In genomic region chr12:112743168-112743975, GRCm38 (mm10) we compare ENCODE assay signal across 8 mouse cellular contexts. TPM values are rescaled to one million over a fixed set of nuclear protein-coding genes. Genes with fewer than 3 reads are reported as not detected.
DNase-seq lines count a peak whose midpoint lies in the region; ATAC-seq and TF ChIP-seq lines count a peak whose summit lies in the region.

No protein-coding gene starts in this region.

- peaks cover 15% of the 10 kb centered on the region for H3K36me3 ChIP-seq in heart, embryonic 10.5 days
- H3K36me3 ChIP-seq in kidney, embryonic 15.5 days = peaks cover 42% of the 10 kb centered on the region
- no peaks in the 10 kb centered on the region for H3K36me3 ChIP-seq in liver, adult 2 months (ENCODE audit: control insufficient read depth, insufficient read depth, low read length)
- H3K36me3 ChIP-seq in stomach, embryonic 15.5 days = peaks cover 16% of the 10 kb centered on the region; the same call in 1 of the 2 replicates

- no peaks in the 10 kb centered on the region for H3K4me1 ChIP-seq in embryonic fibroblast, embryonic 13.5 days (ENCODE audit: control insufficient read depth, insufficient read depth, low read length)
- H3K4me1 ChIP-seq in heart, embryonic 10.5 days = peaks cover 47% of the 10 kb centered on the region
- H3K4me1 ChIP-seq in kidney, embryonic 15.5 days = peaks cover 22% of the 10 kb centered on the region
- H3K4me1 ChIP-seq in liver, adult 2 months (ENCODE audit: control insufficient read depth, insufficient read depth, low read length) = no peaks in the 10 kb centered on the region
- H3K4me1 ChIP-seq in stomach, embryonic 15.5 days = peaks cover 19% of the 10 kb centered on the region

- peak overlapping the region; percentile 48 for H3K27ac ChIP-seq in embryonic fibroblast, embryonic 13.5 days (ENCODE audit: insufficient read depth, low read length)
- H3K27ac ChIP-seq in heart, embryonic 10.5 days = peak overlapping the region; percentile 67
- H3K27ac ChIP-seq in kidney, embryonic 15.5 days = peak overlapping the region; percentile 25; the same call in 1 of the 2 replicates
- no peak overlapping the region for H3K27ac ChIP-seq in liver, adult 2 months (replicated peaks; ENCODE audit: insufficient read depth, low read depth, low read length)
- H3K27ac ChIP-seq in stomach, embryonic 15.5 days = peak overlapping the region; percentile 84

- no peak overlapping the region for H3K4me3 ChIP-seq in embryonic fibroblast, embryonic 13.5 days (ENCODE audit: insufficient read depth, low read length)
- no peak overlapping the region for H3K4me3 ChIP-seq in heart, embryonic 10.5 days
- H3K4me3 ChIP-seq in kidney, embryonic 15.5 days (replicated peaks) = no peak overlapping the region
- no peak overlapping the region for H3K4me3 ChIP-seq in liver, adult 2 months (ENCODE audit: insufficient read depth, low read depth, low read length)
- no peak overlapping the region for H3K4me3 ChIP-seq in stomach, embryonic 15.5 days (replicated peaks)

- H3K79me2 ChIP-seq in liver, adult 2 months (ENCODE audit: control insufficient read depth, insufficient read depth, low read length) = no peaks in the 10 kb centered on the region

- H3K4me2 ChIP-seq in kidney, embryonic 15.5 days = no peak overlapping the region
- no peak overlapping the region for H3K4me2 ChIP-seq in stomach, embryonic 15.5 days

- peak; percentile 70 for ATAC-seq in kidney, embryonic 15.5 days (replicated peaks; ENCODE audit: low FRiP score)
- peak; percentile 69 for ATAC-seq in stomach, embryonic 15.5 days (ENCODE audit: insufficient read depth, low FRiP score, low read depth)

- H3K9ac ChIP-seq in kidney, embryonic 15.5 days = no peak overlapping the region
- H3K9ac ChIP-seq in liver, adult 2 months (ENCODE audit: low read depth, low read length) = no peak overlapping the region
- no peak overlapping the region for H3K9ac ChIP-seq in stomach, embryonic 15.5 days

- peaks cover 4% of the 10 kb centered on the region; the same call in 1 of the 2 replicates for H3K27me3 ChIP-seq in heart, embryonic 10.5 days (ENCODE audit: insufficient read depth, poor library complexity, severe bottlenecking)
- H3K27me3 ChIP-seq in kidney, embryonic 15.5 days = no peaks in the 10 kb centered on the region
- H3K27me3 ChIP-seq in liver, adult 2 months (ENCODE audit: control insufficient read depth, insufficient read depth, low read length) = no peaks in the 10 kb centered on the region
- no peaks in the 10 kb centered on the region for H3K27me3 ChIP-seq in stomach, embryonic 15.5 days (replicated peaks)

- peak; percentile 73 for TF ChIP-seq CTCF in embryonic fibroblast, embryonic 13.5 days (IDR thresholded peaks at IDR 0.05; ENCODE audit: borderline replicate concordance, insufficient read depth, low read length)
- TF ChIP-seq CTCF in liver, adult 2 months (IDR thresholded peaks at IDR 0.05; ENCODE audit: low read depth, low read length) = peak; percentile 91

- no peak for TF ChIP-seq POLR2A in embryonic fibroblast, embryonic 13.5 days (IDR thresholded peaks at IDR 0.05; ENCODE audit: low read depth, low read length)
- no peak for TF ChIP-seq POLR2A in liver, adult 2 months (IDR thresholded peaks at IDR 0.05; ENCODE audit: extremely low read depth, insufficient read depth, low read length)

- no peaks in the 10 kb centered on the region for H3K9me3 ChIP-seq in heart, embryonic 10.5 days
- no peaks in the 10 kb centered on the region for H3K9me3 ChIP-seq in kidney, embryonic 15.5 days (replicated peaks)
- H3K9me3 ChIP-seq in stomach, embryonic 15.5 days = no peaks in the 10 kb centered on the region

- peak; percentile 86 for DNase-seq in A20 (ENCODE audit: low read depth, low spot score)
- peak; percentile 75 to 88 for DNase-seq in adrenal gland, postnatal 36 days
- DNase-seq in heart, embryonic 10.5 days (ENCODE audit: low spot score) = peak; percentile 91
- peak; percentile 26 for DNase-seq in liver, adult 2 months (ENCODE audit: extremely low read depth, low read depth, low spot score)
- peak; percentile 83 for DNase-seq in naive thymus-derived CD4-positive, alpha-beta T cell, adult 2 months (ENCODE audit: low read depth)

- WGBS in heart, embryonic 10.5 days = 55% methylated on average over 25 of the region's 25 CpGs
- WGBS in kidney, embryonic 15.5 days = 57% methylated on average over 25 of the region's 25 CpGs
- 63% methylated on average over 25 of the region's 25 CpGs for WGBS in liver, adult 2 months
- WGBS in stomach, embryonic 15.5 days = 48% methylated on average over 25 of the region's 25 CpGs

RNA-seq across cellular contexts. Expression of gene Pld4, which starts 17.1 kb away (rescaled TPM):
- total RNA-seq in adrenal gland, postnatal 36 days (2021) = 10 to 100 TPM in 1 of 2 experiments, 1 to 10 TPM in 1; 7.5 to 11.9 TPM
- polyA plus RNA-seq in embryonic fibroblast, embryonic 13.5 days (2011; ENCODE audit: insufficient read length, low read depth, missing spikeins) = 0.30 and 4.2 TPM in 2 replicates
- polyA plus RNA-seq in heart, embryonic 10.5 days (2016; fragmentation: Nextera tagmentation; extraction: Ambion mirVana) = 0.57 and 2.9 TPM in 2 replicates
- 7.9 and 10.4 TPM in 2 replicates for polyA plus RNA-seq in kidney, embryonic 15.5 days (2015; fragmentation: Nextera tagmentation; extraction: Ambion mirVana)
- 8.5 and 9.5 TPM in 2 replicates for total RNA-seq in liver, adult 2 months (2014; rRNA removed)
- 10.0 and 20.5 TPM in 2 replicates for polyA plus RNA-seq in liver, adult 2 months (2012; rRNA removed)
- polyA plus RNA-seq in stomach, embryonic 15.5 days (2015; fragmentation: Nextera tagmentation; extraction: Ambion mirVana) = 14.5 and 16.8 TPM in 2 replicates

RNA-seq across cellular contexts. Expression of gene Cep170b, which starts 23.1 kb away (rescaled TPM):
- 10 to 100 TPM; 41.5 to 48.8 TPM for total RNA-seq in adrenal gland, postnatal 36 days (2021)
- 55.0 and 66.1 TPM in 2 replicates for polyA plus RNA-seq in embryonic fibroblast, embryonic 13.5 days (2011; ENCODE audit: insufficient read length, low read depth, missing spikeins)
- polyA plus RNA-seq in heart, embryonic 10.5 days (2016; fragmentation: Nextera tagmentation; extraction: Ambion mirVana) = 3.9 and 6.6 TPM in 2 replicates
- polyA plus RNA-seq in kidney, embryonic 15.5 days (2015; fragmentation: Nextera tagmentation; extraction: Ambion mirVana) = 15.8 and 16.6 TPM in 2 replicates
- 7.9 and 9.5 TPM in 2 replicates for total RNA-seq in liver, adult 2 months (2014; rRNA removed)
- 26.2 and 29.7 TPM in 2 replicates for polyA plus RNA-seq in liver, adult 2 months (2012; rRNA removed)
- polyA plus RNA-seq in stomach, embryonic 15.5 days (2015; fragmentation: Nextera tagmentation; extraction: Ambion mirVana) = 24.3 and 24.6 TPM in 2 replicates

RNA-seq across cellular contexts. Expression of gene Ahnak2, which starts 59.1 kb away (rescaled TPM):
- 1 to 10 TPM; 7.5 to 7.7 TPM for total RNA-seq in adrenal gland, postnatal 36 days (2021)
- 170 and 211 TPM in 2 replicates for polyA plus RNA-seq in embryonic fibroblast, embryonic 13.5 days (2011; ENCODE audit: insufficient read length, low read depth, missing spikeins)
- 0.53 and 0.71 TPM in 2 replicates for polyA plus RNA-seq in heart, embryonic 10.5 days (2016; fragmentation: Nextera tagmentation; extraction: Ambion mirVana)
- 1.0 and 1.8 TPM in 2 replicates for polyA plus RNA-seq in kidney, embryonic 15.5 days (2015; fragmentation: Nextera tagmentation; extraction: Ambion mirVana)
- total RNA-seq in liver, adult 2 months (2014; rRNA removed) = 0.18 and 0.54 TPM in 2 replicates
- 0.13 and 0.16 TPM in 2 replicates for polyA plus RNA-seq in liver, adult 2 months (2012; rRNA removed)
- 3.8 and 4.7 TPM in 2 replicates for polyA plus RNA-seq in stomach, embryonic 15.5 days (2015; fragmentation: Nextera tagmentation; extraction: Ambion mirVana)

Comparison
In these comparisons a context has a peak if more than half of its experiments do, and no peak if none do; other contexts are left out.
1. DNase-seq: peak in every context shown above with its lines; median percentile 91 in heart, embryonic 10.5 days; 86 in A20; 83 in naive thymus-derived CD4-positive, alpha-beta T cell, adult 2 months; 82 in adrenal gland, postnatal 36 days; 26 in liver, adult 2 months.
2. RNA of gene Ahnak2, which starts 59.1 kb away (polyA plus RNA-seq): 170 to 211 TPM in embryonic fibroblast, embryonic 13.5 days; 3.8 to 4.7 TPM in stomach, embryonic 15.5 days, 1.0 to 1.8 TPM in kidney, embryonic 15.5 days, 0.53 to 0.71 TPM in heart, embryonic 10.5 days and 0.13 to 0.16 TPM in liver, adult 2 months; every median in the first group is over 10 times any median in the second.